Mouse (Mus musculus) cerebellum, adult 18-20 months (tissue): ENCODE results near the gene Slc5a4a.
A peak's percentile ranks its signal among the peaks of the same experiment; 100 is the strongest.

Source experiments
- DNase-seq, 2 experiments: peaks; one replicate each; pipeline ENCODE4 v3.0.0; 2021

The Slc5a4a gene

GRCm38 (mm10) chr10:76225944-76226343 is 78.7 kb downstream of the Slc5a4a start:
- no peak for DNase-seq

- no peak for DNase-seq
Observed at GRCm38 (mm10) chr10:76229627-76230026, 82.4 kb downstream of the Slc5a4a start.

GRCm38 (mm10) chr10:76237341-76238225 is 90.3 kb downstream of the Slc5a4a start, which contains the start of gene Prmt2:
Prmt2 (minus strand) TSS chr10:76237865.
- DNase-seq, result peak; percentile 85 to 91
